Mouse (Mus musculus) forebrain, embryonic 13.5 days (tissue): Measurements from ENCODE around the gene Dnaic2. TPM values are rescaled to one million over a fixed set of nuclear protein-coding genes. Genes with fewer than 3 reads are reported as not detected.
A peak's percentile ranks its signal among the peaks of the same experiment; 100 is the strongest.

Source experiments
- ATAC-seq: fragments of 200-750 bp; cut with Nextera tagmentation; 2 replicates; pipeline ENCODE4 v1.8.0; 2017
- H3K27ac ChIP-seq: fragments of 300-500 bp; sonication (generic); 2 replicates; pipeline ENCODE4 v1.5.1; 2015; ENCODE audit warnings: inconsistent platforms, mild to moderate bottlenecking, moderate library complexity
- H3K27me3 ChIP-seq: fragments of 300-500 bp; sonication (generic); 2 replicates; pipeline ENCODE4 v1.6.1; 2015; ENCODE audit warnings: mild to moderate bottlenecking, inconsistent platforms
- H3K36me3 ChIP-seq: fragments of 300-500 bp; sonication (generic); 2 replicates; pipeline ENCODE4 v1.6.1; 2015; ENCODE audit warnings: mild to moderate bottlenecking, inconsistent platforms; ENCODE audit not compliant: poor library complexity, severe bottlenecking
- H3K4me1 ChIP-seq: fragments of 300-500 bp; sonication (generic); 2 replicates; pipeline ENCODE4 v1.6.1; 2015; ENCODE audit warnings: inconsistent platforms
- H3K4me2 ChIP-seq: fragments of 300-500 bp; sonication (generic); 2 replicates; pipeline ENCODE4 v1.6.1; 2015; ENCODE audit warnings: inconsistent platforms, mild to moderate bottlenecking, moderate library complexity
- H3K4me3 ChIP-seq: fragments of 300-500 bp; sonication (generic); 2 replicates; pipeline ENCODE4 v1.5.1; 2015; ENCODE audit warnings: mild to moderate bottlenecking, inconsistent platforms
- H3K9ac ChIP-seq: fragments of 300-500 bp; sonication (generic); 2 replicates; pipeline ENCODE4 v1.6.1; 2015; ENCODE audit warnings: mild to moderate bottlenecking, inconsistent platforms
- H3K9me3 ChIP-seq: fragments of 300-500 bp; sonication (generic); replicated peaks from 2 replicates; pipeline ENCODE4 v1.6.1; 2016; ENCODE audit warnings: inconsistent platforms
- WGBS: fragments of 180-500 bp; shearing (Covaris S2); methylation state at CpG from one replicate; pipeline ENCODE4 v1.1.7; 2015; 5-methylcytosine and 5-hydroxymethylcytosine counted together
- polyA plus RNA-seq: library from polyadenylated mRNA; unstranded; fragments of >200 nt; fragmentation: Nextera tagmentation; extraction: Ambion mirVana; gene quantifications from 2 replicates; pipeline ENCODE4 v1.2.1, GENCODE M21; 2015

Dnaic2 gene
- polyA plus RNA-seq, 1 experiment from 2014 or later = 1.8 TPM

- H3K36me3 ChIP-seq = no peaks in the 10 kb centered on the region
- ATAC-seq = no peak
- H3K9ac ChIP-seq = no peak overlapping the region
- WGBS = 78% methylated on average over 2 of the region's 2 CpGs
- no peak overlapping the region for H3K27ac ChIP-seq
- peaks cover 16% of the 10 kb centered on the region for H3K4me1 ChIP-seq
- H3K4me2 ChIP-seq = no peak overlapping the region
- H3K27me3 ChIP-seq = peaks cover 6% of the 10 kb centered on the region
- H3K9me3 ChIP-seq = no peaks in the 10 kb centered on the region
- no peak overlapping the region for H3K4me3 ChIP-seq
Observed at GRCm38 (mm10) chr11:114771896-114772295, 44.7 kb downstream of the Dnaic2 start.

DNA sequence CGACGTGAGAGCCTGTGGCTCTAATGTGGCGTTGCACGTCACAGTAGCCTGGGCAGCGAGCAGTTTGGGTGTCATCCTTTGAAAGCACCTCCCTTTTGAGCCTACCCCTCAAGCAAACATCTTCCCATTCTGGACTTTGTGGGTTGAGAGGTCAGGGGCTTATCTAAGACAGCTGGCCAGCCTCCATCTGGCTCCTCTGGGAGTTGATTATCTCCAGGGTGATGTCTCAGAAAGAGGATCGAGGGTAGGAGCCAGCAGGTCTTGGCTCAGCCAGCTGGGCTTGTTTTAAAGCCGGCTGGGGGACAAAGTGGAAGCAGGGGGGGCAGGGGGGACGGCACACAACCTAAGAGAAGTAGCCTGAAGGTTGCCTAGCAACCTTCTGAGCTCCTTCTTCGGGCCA lies 52.9 kb downstream of the Dnaic2 start:
- Histone ChIP-seq H3K4me2 (no peak overlapping the region), H3K27ac (no peak overlapping the region), H3K9ac (no peak overlapping the region), H3K27me3 (peaks cover 9% of the 10 kb centered on the region), H3K36me3 (no peaks in the 10 kb centered on the region), H3K9me3 (no peaks in the 10 kb centered on the region), H3K4me1 (peaks cover 15% of the 10 kb centered on the region), H3K4me3 (no peak overlapping the region)
- ATAC-seq = no peak
- WGBS = 48% methylated on average over 9 of the region's 9 CpGs

DNA sequence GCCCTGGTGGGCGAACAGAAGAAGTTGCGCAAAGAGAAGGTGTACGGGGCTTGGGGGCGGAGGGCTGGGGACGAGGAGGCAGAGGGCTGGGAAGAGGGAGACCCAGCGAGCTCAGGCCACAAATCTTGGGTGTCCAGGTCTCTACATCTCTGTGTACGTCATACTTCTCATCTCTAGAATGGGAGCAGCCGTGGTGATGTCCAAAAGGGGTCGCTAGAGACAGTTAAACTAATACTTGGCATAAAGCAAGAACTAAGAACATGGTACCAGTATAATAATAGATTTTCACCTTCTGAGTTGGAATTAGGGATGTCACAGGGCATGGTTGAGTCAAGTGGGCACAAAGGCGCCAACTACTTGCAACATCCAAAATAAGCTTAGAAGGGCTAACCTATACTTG lies 58.7 kb downstream of the Dnaic2 start:
- Histone ChIP-seq H3K4me3 (peak overlapping the region; percentile 33), H3K9ac (peak overlapping the region; percentile 59), H3K27me3 (peaks cover 54% of the 10 kb centered on the region), H3K36me3 (no peaks in the 10 kb centered on the region), H3K27ac (no peak overlapping the region), H3K4me1 (peaks cover 17% of the 10 kb centered on the region), H3K4me2 (peak overlapping the region; percentile 66), H3K9me3 (no peaks in the 10 kb centered on the region)
- peak; percentile 3; the same call in 1 of the 2 replicates for ATAC-seq
- 60% methylated on average over 10 of the region's 10 CpGs for WGBS

DNA sequence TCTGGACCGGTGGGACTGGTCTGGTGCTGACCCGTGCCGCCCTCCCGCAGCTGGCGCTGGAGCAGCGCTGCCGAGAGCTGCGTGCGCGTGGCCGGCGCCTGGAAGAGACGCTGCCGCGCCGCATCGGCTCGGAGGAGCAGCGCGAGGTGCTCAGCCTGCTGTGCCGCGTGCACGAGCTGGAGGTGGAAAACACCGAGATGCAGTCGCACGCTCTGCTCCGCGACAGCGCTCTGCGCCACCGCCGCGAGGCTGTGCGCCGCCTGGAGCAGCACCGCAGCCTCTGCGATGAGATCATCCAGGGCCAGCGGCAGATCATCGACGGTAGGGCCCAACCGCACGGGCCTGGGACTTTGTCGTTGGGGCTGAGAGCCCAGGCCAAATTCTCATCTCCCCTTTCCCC lies 59.1 kb downstream of the Dnaic2 start:
- Histone ChIP-seq H3K4me2 (peak overlapping the region; percentile 66), H3K9me3 (no peaks in the 10 kb centered on the region), H3K27me3 (peaks cover 58% of the 10 kb centered on the region), H3K4me1 (peaks cover 22% of the 10 kb centered on the region), H3K27ac (no peak overlapping the region), H3K9ac (peak overlapping the region; percentile 59), H3K36me3 (no peaks in the 10 kb centered on the region), H3K4me3 (peak overlapping the region; percentile 33)
- under 1% methylated on average over 43 of the region's 43 CpGs for WGBS
- peak; percentile 70 for ATAC-seq

DNA sequence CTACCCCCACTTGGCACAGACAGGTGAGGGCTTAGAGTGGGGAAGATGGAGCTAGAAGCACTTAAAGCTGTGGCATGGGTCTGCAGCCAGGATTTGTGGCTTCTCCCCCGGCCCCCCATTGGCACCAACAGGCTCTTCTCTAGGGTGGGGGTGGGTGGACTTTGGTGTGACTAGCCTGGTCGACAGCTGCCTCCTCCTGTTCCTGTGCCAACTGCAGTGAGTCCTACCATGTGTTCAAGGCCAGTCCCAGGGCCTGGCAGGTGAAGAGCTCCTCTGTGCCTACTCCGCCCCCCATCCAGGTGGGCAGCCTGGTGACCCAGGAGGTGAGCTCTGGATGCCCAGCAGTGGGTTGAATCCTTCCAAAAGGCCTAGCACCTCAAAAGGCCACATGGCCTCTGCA lies 60.4 kb downstream of the Dnaic2 start:
- no peak for ATAC-seq
- Histone ChIP-seq H3K4me1 (peaks cover 34% of the 10 kb centered on the region), H3K36me3 (no peaks in the 10 kb centered on the region), H3K27ac (no peak overlapping the region), H3K9ac (no peak overlapping the region), H3K9me3 (no peaks in the 10 kb centered on the region), H3K4me3 (no peak overlapping the region), H3K4me2 (no peak overlapping the region), H3K27me3 (peaks cover 67% of the 10 kb centered on the region)
- WGBS = 90% methylated on average over 3 of the region's 3 CpGs

DNA sequence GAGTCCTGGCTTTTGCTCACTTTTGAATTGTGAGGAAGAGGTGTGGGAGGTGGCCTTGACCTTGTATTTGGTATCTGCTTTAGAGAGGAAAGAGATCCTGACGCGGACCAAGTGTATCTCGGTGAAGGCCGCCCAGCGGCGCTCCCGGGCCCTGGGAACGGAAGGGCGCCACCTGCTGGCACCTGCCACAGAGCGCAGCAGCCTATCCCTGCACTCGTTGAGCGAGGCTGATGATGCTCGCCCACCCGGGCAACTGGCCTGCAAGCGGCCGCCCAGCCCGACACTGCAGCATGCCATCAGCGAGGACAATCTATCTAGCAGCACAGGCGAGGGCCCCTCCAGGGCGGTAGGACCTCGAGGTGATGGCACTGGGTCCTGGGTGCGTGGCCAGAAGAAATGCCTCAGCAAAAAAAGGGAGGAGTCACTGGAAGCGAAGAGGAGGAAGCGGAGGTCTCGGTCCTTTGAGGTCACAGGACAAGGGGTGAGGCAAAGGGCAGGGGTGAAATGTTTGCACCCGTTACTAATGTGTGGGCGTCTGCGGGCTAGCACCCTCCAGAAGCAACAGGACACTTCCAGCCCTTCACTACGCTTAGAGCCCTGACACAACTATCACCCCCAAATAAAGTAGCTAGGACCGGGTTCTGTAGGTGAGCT lies 62.0 kb downstream of the Dnaic2 start:
- Histone ChIP-seq H3K4me1 (peaks cover 50% of the 10 kb centered on the region), H3K4me2 (peak overlapping the region; percentile 49), H3K9me3 (no peaks in the 10 kb centered on the region), H3K27ac (no peak overlapping the region), H3K36me3 (no peaks in the 10 kb centered on the region), H3K27me3 (peaks cover 67% of the 10 kb centered on the region), H3K9ac (peak overlapping the region; percentile 35), H3K4me3 (no peak overlapping the region)
- ATAC-seq = peak; percentile 65
- 14% methylated on average over 30 of the region's 30 CpGs for WGBS

DNA sequence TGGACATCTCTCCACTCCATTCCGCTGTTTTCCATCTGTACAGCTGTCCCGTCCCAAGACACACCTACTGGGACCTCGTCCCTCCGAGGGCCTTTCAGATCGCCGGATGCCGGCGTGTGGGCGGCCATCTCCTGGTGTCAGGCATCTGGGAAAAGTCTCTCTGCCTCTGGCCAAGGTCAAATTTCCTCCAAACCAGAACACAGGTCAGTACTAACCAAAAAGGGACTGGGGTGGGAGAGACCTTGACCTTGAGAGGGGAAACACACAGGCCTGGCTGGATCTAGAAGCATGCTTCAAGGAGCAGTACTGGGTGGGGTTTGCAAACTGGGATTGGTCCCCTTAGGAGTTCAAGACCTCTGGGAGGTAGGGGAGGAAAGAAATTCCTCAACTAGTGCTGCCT lies 62.5 kb downstream of the Dnaic2 start:
- Histone ChIP-seq H3K4me2 (no peak overlapping the region), H3K4me3 (no peak overlapping the region), H3K36me3 (no peaks in the 10 kb centered on the region), H3K27me3 (peaks cover 62% of the 10 kb centered on the region), H3K4me1 (peaks cover 55% of the 10 kb centered on the region), H3K9ac (no peak overlapping the region), H3K9me3 (no peaks in the 10 kb centered on the region), H3K27ac (no peak overlapping the region)
- WGBS = 77% methylated on average over 9 of the region's 9 CpGs
- ATAC-seq = no peak

DNA sequence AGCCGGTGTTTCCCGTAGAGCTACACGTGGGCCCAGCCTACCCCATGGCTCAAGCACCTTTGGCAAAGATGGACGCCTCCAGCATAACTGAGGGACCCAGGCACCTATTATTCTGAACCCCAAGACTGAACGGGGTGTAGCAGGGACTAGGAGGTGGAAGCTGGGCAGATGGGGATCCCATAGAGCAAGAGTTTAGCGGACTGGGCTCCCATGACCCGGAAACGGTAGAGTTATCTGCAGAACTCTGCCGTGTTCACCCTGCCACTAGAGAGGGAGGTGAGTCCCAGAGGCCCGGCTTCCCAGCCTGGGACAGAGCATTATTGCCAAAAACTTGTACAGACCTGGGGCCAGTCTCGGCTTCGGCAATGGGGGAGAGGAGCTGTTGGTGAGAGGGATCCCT lies 63.0 kb downstream of the Dnaic2 start:
- Histone ChIP-seq H3K4me1 (peaks cover 60% of the 10 kb centered on the region), H3K9ac (no peak overlapping the region), H3K4me2 (no peak overlapping the region), H3K27me3 (peaks cover 57% of the 10 kb centered on the region), H3K27ac (no peak overlapping the region), H3K4me3 (no peak overlapping the region), H3K9me3 (no peaks in the 10 kb centered on the region), H3K36me3 (no peaks in the 10 kb centered on the region)
- WGBS = 75% methylated on average over 12 of the region's 12 CpGs
- no peak for ATAC-seq

- H3K27me3 ChIP-seq = peaks cover 51% of the 10 kb centered on the region
Observed at GRCm38 (mm10) chr11:114790841-114791240, 63.6 kb downstream of the Dnaic2 start.

DNA sequence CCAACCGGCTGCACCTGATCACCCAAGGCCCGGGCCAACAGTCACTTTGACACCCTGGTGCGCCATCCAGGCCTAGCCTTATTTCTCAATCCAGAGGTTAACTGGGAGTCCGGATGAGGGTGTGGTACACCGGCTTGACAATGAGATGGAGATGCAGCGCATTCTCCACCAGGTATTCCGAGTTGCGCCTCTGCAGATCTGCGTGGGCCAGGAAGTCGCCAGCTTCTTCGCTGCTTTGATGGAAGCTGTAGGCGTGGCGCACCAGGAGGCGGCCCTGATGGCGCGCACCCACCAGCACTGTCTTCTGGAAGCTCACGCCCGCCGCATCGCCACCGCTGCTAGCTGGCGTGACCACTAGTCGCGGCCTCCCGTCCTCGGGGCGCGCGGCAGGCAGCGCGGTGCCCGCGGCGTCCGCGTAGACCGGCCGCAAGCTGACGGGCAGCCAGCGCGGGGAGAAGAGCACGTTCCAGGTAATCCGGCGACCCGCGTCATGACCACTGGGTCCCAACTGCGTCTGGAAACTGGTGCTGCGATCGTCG lies 64.2 kb downstream of the Dnaic2 start:
- Histone ChIP-seq H3K27me3 (peaks cover 47% of the 10 kb centered on the region), H3K4me1 (peaks cover 68% of the 10 kb centered on the region), H3K9me3 (no peaks in the 10 kb centered on the region), H3K4me2 (peak overlapping the region; percentile 85), H3K4me3 (peak overlapping the region; percentile 53), H3K9ac (peak overlapping the region; percentile 72), H3K36me3 (no peaks in the 10 kb centered on the region), H3K27ac (peak overlapping the region; percentile 57; the same call in 1 of the 2 replicates)
- WGBS = 5% methylated on average over 50 of the region's 50 CpGs
- no peak for ATAC-seq

More at GRCm38 (mm10) chr11:114790841-114791240, 63.6 kb downstream of the Dnaic2 start:
- Histone ChIP-seq H3K27ac (no peak overlapping the region), H3K4me3 (peak overlapping the region; percentile 53; the same call in 1 of the 2 replicates), H3K36me3 (no peaks in the 10 kb centered on the region), H3K4me1 (peaks cover 65% of the 10 kb centered on the region), H3K9me3 (no peaks in the 10 kb centered on the region), H3K9ac (peak overlapping the region; percentile 72; the same call in 1 of the 2 replicates), H3K4me2 (peak overlapping the region; percentile 85)
- 45% methylated on average over 4 of the region's 4 CpGs for WGBS
- no peak for ATAC-seq

- Histone ChIP-seq H3K4me1 (peaks cover 69% of the 10 kb centered on the region), H3K27ac (peak overlapping the region; percentile 57; the same call in 1 of the 2 replicates), H3K4me3 (peak overlapping the region; percentile 53), H3K27me3 (peaks cover 42% of the 10 kb centered on the region), H3K36me3 (no peaks in the 10 kb centered on the region), H3K9me3 (no peaks in the 10 kb centered on the region), H3K4me2 (peak overlapping the region; percentile 85), H3K9ac (peak overlapping the region; percentile 72)
- ATAC-seq = no peak
- WGBS = 1% methylated on average over 59 of the region's 59 CpGs
Observed at GRCm38 (mm10) chr11:114791891-114792411, 64.7 kb downstream of the Dnaic2 start.

DNA sequence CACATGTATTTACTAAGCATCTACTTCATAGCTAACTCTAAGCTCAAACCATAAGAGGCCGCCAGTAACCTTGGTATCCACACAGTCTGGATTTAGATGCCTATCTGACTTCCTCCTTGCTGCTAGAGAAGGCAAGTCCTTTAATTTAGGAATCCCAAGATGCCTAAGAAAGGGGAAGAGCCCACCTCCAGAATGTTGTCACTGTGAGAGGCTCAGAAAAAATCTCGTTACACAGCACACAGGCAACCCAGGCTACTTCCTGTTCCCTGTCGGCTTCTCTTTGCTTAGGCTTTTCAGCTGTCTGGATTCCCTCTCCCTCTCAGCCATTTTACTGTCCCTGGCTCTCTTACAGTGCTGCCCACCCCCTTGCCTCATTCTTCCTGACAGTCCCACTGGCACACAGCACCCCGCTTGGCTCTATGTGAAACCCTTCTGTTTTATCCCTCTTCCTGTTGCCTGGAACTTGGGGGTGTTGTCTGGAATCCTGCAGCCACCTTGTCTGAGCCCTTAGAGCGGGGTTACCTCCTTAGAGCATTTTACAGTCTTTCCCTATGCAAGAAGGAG lies 65.8 kb downstream of the Dnaic2 start:
- H3K36me3 ChIP-seq = no peaks in the 10 kb centered on the region
- peaks cover 74% of the 10 kb centered on the region for H3K4me1 ChIP-seq
- no peak for ATAC-seq
- peak overlapping the region; percentile 53; the same call in 1 of the 2 replicates for H3K4me3 ChIP-seq
- peak overlapping the region; percentile 64 for H3K9ac ChIP-seq
- 50% methylated on average over 5 of the region's 5 CpGs for WGBS
- peak overlapping the region; percentile 85 for H3K4me2 ChIP-seq
- no peak overlapping the region; the same call in 1 of the 2 replicates for H3K27ac ChIP-seq
- H3K9me3 ChIP-seq = no peaks in the 10 kb centered on the region
- H3K27me3 ChIP-seq = peaks cover 31% of the 10 kb centered on the region
